8 mouse cellular contexts compared by ENCODE assay signal in the genomic region with DNA sequence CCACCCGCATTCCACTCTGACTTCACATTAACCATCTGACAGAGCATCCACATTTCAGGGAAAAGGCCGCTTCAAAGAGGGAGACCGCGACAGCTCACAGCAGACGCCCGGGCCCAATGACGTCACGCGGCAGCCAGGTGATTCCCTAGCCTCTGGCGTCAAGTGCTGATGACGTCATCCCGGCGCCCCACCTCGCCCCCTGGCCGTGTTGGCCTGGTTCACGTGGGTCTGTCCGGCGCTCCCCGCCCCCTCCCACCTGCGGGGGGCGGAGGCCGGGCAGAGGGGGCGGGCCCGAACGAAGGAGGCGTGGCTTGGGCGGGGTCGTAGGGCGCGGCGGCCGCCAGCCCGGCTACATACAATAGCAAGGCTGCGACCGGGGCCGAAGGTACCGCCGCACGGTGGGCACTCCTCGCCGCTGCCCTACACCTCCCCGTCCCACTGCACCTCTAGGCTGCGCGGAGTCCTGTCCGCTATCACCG. TPM values are rescaled to one million over a fixed set of nuclear protein-coding genes. Genes with fewer than 3 reads are reported as not detected.
DNase-seq lines count a peak whose midpoint lies in the region; ATAC-seq lines count a peak whose summit lies in the region.

A gene (plus strand): TSS at position 352 of the 479 bp plus-strand sequence.

- 0% methylated on average over 41 of the region's 46 CpGs for WGBS in hindbrain, embryonic 14.5 days

- H3K9ac ChIP-seq in hindbrain, embryonic 14.5 days = peak within 1 kb of the TSS; percentile 93

- H3K27me3 ChIP-seq in hindbrain, embryonic 14.5 days (ENCODE audit: control insufficient read depth, insufficient read depth, low read length) = no peaks in the 10 kb centered on the region

- ATAC-seq in hindbrain, embryonic 14.5 days (ENCODE audit: low FRiP score) = peak; percentile 94

- H3K9me3 ChIP-seq in hindbrain, embryonic 14.5 days (ENCODE audit: control insufficient read depth, low read length) = no peaks in the 10 kb centered on the region

- H3K4me1 ChIP-seq in hindbrain, embryonic 14.5 days (replicated peaks; ENCODE audit: control insufficient read depth, insufficient read depth, low read length) = peaks cover 23% of the 10 kb centered on the region

- H3K4me2 ChIP-seq in hindbrain, embryonic 14.5 days (replicated peaks) = peak within 1 kb of the TSS; percentile 83

- no peaks in the 10 kb centered on the region for H3K36me3 ChIP-seq in hindbrain, embryonic 14.5 days (replicated peaks; ENCODE audit: control insufficient read depth, insufficient read depth)

- peak within 1 kb of the TSS; percentile 82 for H3K27ac ChIP-seq in hindbrain, embryonic 14.5 days

- peak; percentile 77 for DNase-seq in NIH3T3 (ENCODE audit: low read depth)
- DNase-seq in cerebellum, adult 9-11 months = peak; percentile 91
- DNase-seq in frontal cortex, postnatal 10 days (ENCODE audit: low spot score in 2 of 2) = peak; percentile 79 to 81
- peak; percentile 88 for DNase-seq in hindbrain, embryonic 14.5 days (ENCODE audit: low spot score)
- DNase-seq in layer of hippocampus, postnatal 25 days (ENCODE audit: extremely low spot score in 1 of 2, low spot score in 1 of 2) = peak; percentile 66 to 67
- DNase-seq in lung, postnatal 14 days = peak; percentile 73
- peak; percentile 18 for DNase-seq in retina, adult 2 months (ENCODE audit: low read depth, low spot score)
- DNase-seq in thymus, postnatal 36 days = peak; percentile 77 to 81

- peak within 1 kb of the TSS; percentile 94 for H3K4me3 ChIP-seq in hindbrain, embryonic 14.5 days (replicated peaks; ENCODE audit: low read length)

RNA-seq across cellular contexts. Expression of the gene that starts here (rescaled TPM):
- 152 and 160 TPM in 2 replicates for polyA plus RNA-seq in hindbrain, embryonic 14.5 days (2014; fragmentation: Nextera tagmentation; extraction: Ambion mirVana)
- 100 to 1,000 TPM; 213 to 237 TPM for total RNA-seq in layer of hippocampus, postnatal 25 days (2021)

Comparison
In these comparisons a context has a peak if more than half of its experiments do, and no peak if none do; other contexts are left out.
1. Peak in every context shown above with its lines: DNase-seq, ATAC-seq, H3K4me3 ChIP-seq and H3K27ac ChIP-seq.
2. DNase-seq: peak in every context shown above with its lines; median percentile 91 in cerebellum, adult 9-11 months; 88 in hindbrain, embryonic 14.5 days; 80 in frontal cortex, postnatal 10 days; 79 in thymus, postnatal 36 days; 77 in NIH3T3; 73 in lung, postnatal 14 days; 66 in layer of hippocampus, postnatal 25 days; 18 in retina, adult 2 months.